Mouse (Mus musculus) heart, embryonic 16.5 days (tissue): ENCODE results near the gene Prpf8. TPM values are rescaled to one million over a fixed set of nuclear protein-coding genes. Genes with fewer than 3 reads are reported as not detected.
"Not testable (repeated sequence)": the region's sequence is repeated elsewhere in the genome, so short reads cannot be mapped to it uniquely, and the experiment has no call there.

ENCODE experiments used
- ATAC-seq: fragments of 200-750 bp; cut with Nextera tagmentation; replicated peaks from 2 replicates; pipeline ENCODE4 v1.8.0; 2017; ENCODE audit warnings: moderate number of reproducible peaks; ENCODE audit not compliant: insufficient read depth, low FRiP score; ENCODE audit errors: extremely low read depth
- H3K27ac ChIP-seq: fragments of 300-500 bp; sonication (generic); 2 replicates; pipeline ENCODE4 v1.5.1; 2014; ENCODE audit warnings: mild to moderate bottlenecking, low read length, control low read depth, moderate library complexity
- H3K27me3 ChIP-seq: fragments of 300-500 bp; sonication (generic); 2 replicates; pipeline ENCODE4 v1.6.1; 2014; ENCODE audit warnings: low read length, mixed read lengths; ENCODE audit not compliant: control insufficient read depth, insufficient read depth
- H3K36me3 ChIP-seq: fragments of 300-500 bp; sonication (generic); 2 replicates; pipeline ENCODE4 v1.6.1; 2014; ENCODE audit not compliant: control insufficient read depth, insufficient read depth
- H3K4me1 ChIP-seq: fragments of 300-500 bp; sonication (generic); 2 replicates; pipeline ENCODE4 v1.6.1; 2014; ENCODE audit warnings: low read length, mixed read lengths; ENCODE audit not compliant: control insufficient read depth, insufficient read depth
- H3K4me2 ChIP-seq: fragments of 300-500 bp; sonication (generic); 2 replicates; pipeline ENCODE4 v1.6.1; 2014; ENCODE audit warnings: low read depth, mild to moderate bottlenecking, control low read depth, low read length
- H3K4me3 ChIP-seq: fragments of 300-500 bp; sonication (generic); 2 replicates; pipeline ENCODE4 v1.5.1; 2014; ENCODE audit warnings: mild to moderate bottlenecking, control low read depth, low read length
- H3K9ac ChIP-seq: fragments of 300-500 bp; sonication (generic); 2 replicates; pipeline ENCODE4 v1.6.1; 2014; ENCODE audit warnings: low read length, control low read depth
- H3K9me3 ChIP-seq: fragments of 300-500 bp; sonication (generic); replicated peaks from 2 replicates; pipeline ENCODE4 v1.6.1; 2016; ENCODE audit warnings: low read length; ENCODE audit not compliant: control insufficient read depth
- WGBS: fragments of 180-500 bp; shearing (Covaris S2); extraction: QIAGEN DNeasy Blood & Tissue Kit; methylation state at CpG from one replicate; pipeline ENCODE4 v1.1.7; 2014; 5-methylcytosine and 5-hydroxymethylcytosine counted together
- polyA plus RNA-seq: library from polyadenylated mRNA; unstranded; fragments of >200 nt; fragmentation: Nextera tagmentation; extraction: Ambion mirVana; gene quantifications from 2 replicates; pipeline ENCODE4 v1.2.1, GENCODE M21; 2015

Prpf8 gene
- polyA plus RNA-seq, 1 experiment from 2014 or later: 31.4 TPM

DNA sequence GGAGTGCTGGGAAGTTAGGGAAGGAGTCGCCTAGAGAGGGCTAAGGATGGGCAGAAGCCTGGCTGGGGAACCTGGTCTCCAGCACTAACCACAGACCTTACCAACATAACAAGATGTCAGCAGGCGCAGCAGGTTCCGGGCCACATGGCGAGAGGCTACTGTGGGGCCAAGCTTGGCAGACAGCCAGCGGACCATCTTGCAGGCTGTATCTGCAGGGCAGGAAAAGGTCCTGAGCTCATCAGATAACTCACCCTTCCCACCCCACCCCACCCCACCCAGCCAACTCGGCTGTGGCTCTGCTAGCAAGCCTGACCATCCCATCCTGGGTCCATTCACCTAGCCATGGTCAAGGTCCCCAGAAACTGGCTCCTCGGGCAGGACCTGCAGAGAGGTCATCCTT is 36.9 kb upstream of the Prpf8 start:
- ATAC-seq: no peak
- H3K4me2 ChIP-seq: no peak overlapping the region
- 62% methylated on average over 7 of the region's 7 CpGs for WGBS

DNA sequence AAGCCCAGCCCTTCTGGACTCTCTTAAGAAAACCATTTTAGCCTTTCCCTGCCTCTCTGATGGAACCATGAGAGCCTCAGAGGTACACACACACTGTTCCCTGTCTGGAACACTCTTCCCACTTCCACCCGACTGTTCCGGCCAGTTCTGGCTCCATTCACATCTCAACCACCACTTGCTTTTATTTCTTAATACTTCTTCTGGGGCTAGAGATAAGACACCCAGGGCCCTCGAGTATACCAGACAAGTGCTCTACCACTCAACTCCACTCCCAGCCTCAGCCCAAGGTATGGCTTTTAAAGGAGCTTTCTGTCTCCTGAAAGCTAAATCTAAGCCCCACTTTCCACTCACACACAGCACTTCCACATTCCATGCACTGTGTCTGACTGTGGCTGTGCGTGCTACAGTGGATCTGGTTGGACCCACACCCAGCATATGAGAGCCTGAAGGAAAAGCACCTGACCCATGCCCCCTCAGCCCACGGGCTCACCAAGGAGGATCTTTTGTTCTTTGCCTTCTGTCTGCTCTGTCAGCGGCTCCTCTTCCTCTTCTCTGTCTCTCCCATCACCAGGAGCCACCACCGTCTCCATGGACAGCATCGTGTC is 36.2 kb upstream of the Prpf8 start:
- Histone ChIP-seq H3K4me3 (no peak overlapping the region), H3K36me3 (peaks cover 10% of the 10 kb centered on the region), H3K27me3 (no peaks in the 10 kb centered on the region), H3K4me2 (no peak overlapping the region), H3K27ac (no peak overlapping the region), H3K4me1 (peaks cover 16% of the 10 kb centered on the region), H3K9ac (no peak overlapping the region), H3K9me3 (no peaks in the 10 kb centered on the region)
- no peak for ATAC-seq
- 75% methylated on average over 8 of the region's 8 CpGs for WGBS

More for the DNA sequence above, 36.9 kb upstream of the Prpf8 start:
- Histone ChIP-seq H3K9ac (peak overlapping the region; percentile 18; the same call in 1 of the 2 replicates), H3K9me3 (no peaks in the 10 kb centered on the region), H3K4me3 (no peak overlapping the region), H3K36me3 (peaks cover 10% of the 10 kb centered on the region), H3K27me3 (no peaks in the 10 kb centered on the region), H3K27ac (no peak overlapping the region), H3K4me1 (peaks cover 9% of the 10 kb centered on the region)

GRCm38 (mm10) chr11:75450936-75451335 is 35.7 kb upstream of the Prpf8 start:
- Histone ChIP-seq H3K27me3 (no peaks in the 10 kb centered on the region), H3K27ac (no peak overlapping the region), H3K36me3 (peaks cover 10% of the 10 kb centered on the region), H3K9ac (no peak overlapping the region), H3K4me1 (peaks cover 16% of the 10 kb centered on the region), H3K4me3 (no peak overlapping the region), H3K9me3 (no peaks in the 10 kb centered on the region), H3K4me2 (no peak overlapping the region)
- 79% methylated on average over 15 of the region's 15 CpGs for WGBS
- no peak for ATAC-seq

DNA sequence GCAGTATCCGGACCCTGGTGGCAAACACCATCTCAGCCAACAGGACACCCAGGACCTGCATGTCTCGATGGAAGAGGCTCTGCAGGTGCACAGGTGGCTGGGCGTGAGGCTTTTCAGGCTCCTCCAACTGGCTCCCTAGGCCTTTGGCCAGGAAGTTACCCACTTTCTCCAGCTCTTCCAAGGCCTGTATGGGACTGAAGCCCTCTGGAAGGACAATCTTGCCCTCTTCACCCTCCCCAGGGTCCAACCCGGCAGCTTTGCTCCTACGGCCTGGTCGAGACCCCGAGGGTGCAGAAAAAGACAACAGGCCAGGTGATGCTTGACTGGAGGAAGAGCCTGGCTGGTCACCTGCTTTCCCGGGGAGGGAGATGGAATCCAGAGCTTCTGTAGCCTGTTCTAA is 34.5 kb upstream of the Prpf8 start:
- ATAC-seq: no peak

GRCm38 (mm10) chr11:75452812-75453557 is 33.6 kb upstream of the Prpf8 start:
- WGBS: 92% methylated on average over 31 of the region's 31 CpGs
- Histone ChIP-seq H3K36me3 (peaks cover 5% of the 10 kb centered on the region; the same call in 1 of the 2 replicates), H3K27me3 (no peaks in the 10 kb centered on the region), H3K9ac (no peak overlapping the region), H3K4me1 (peaks cover 16% of the 10 kb centered on the region), H3K9me3 (no peaks in the 10 kb centered on the region), H3K4me2 (no peak overlapping the region), H3K4me3 (no peak overlapping the region), H3K27ac (no peak overlapping the region)
- no peak for ATAC-seq

More for the DNA sequence above, 34.5 kb upstream of the Prpf8 start:
- Histone ChIP-seq H3K27me3 (no peaks in the 10 kb centered on the region), H3K4me3 (no peak overlapping the region), H3K4me1 (peaks cover 16% of the 10 kb centered on the region), H3K9me3 (no peaks in the 10 kb centered on the region), H3K4me2 (no peak overlapping the region), H3K27ac (no peak overlapping the region), H3K36me3 (peaks cover 10% of the 10 kb centered on the region), H3K9ac (no peak overlapping the region)
- 90% methylated on average over 8 of the region's 8 CpGs for WGBS

- Histone ChIP-seq H3K36me3 (peaks cover 5% of the 10 kb centered on the region; the same call in 1 of the 2 replicates), H3K9me3 (no peaks in the 10 kb centered on the region), H3K4me2 (peak within 1 kb of the TSS; percentile 99), H3K4me1 (peaks cover 19% of the 10 kb centered on the region), H3K4me3 (peak within 1 kb of the TSS; percentile 83), H3K27ac (peak within 1 kb of the TSS; percentile 41), H3K9ac (peak within 1 kb of the TSS; percentile 84), H3K27me3 (no peaks in the 10 kb centered on the region)
- WGBS: 2% methylated on average over 56 of the region's 56 CpGs
- ATAC-seq: peak; percentile 91
Measured at GRCm38 (mm10) chr11:75453991-75454930, 32.4 kb upstream of the Prpf8 start, which contains the start of gene Wdr81. Wdr81 (minus strand) TSS chr11:75454717.

DNA sequence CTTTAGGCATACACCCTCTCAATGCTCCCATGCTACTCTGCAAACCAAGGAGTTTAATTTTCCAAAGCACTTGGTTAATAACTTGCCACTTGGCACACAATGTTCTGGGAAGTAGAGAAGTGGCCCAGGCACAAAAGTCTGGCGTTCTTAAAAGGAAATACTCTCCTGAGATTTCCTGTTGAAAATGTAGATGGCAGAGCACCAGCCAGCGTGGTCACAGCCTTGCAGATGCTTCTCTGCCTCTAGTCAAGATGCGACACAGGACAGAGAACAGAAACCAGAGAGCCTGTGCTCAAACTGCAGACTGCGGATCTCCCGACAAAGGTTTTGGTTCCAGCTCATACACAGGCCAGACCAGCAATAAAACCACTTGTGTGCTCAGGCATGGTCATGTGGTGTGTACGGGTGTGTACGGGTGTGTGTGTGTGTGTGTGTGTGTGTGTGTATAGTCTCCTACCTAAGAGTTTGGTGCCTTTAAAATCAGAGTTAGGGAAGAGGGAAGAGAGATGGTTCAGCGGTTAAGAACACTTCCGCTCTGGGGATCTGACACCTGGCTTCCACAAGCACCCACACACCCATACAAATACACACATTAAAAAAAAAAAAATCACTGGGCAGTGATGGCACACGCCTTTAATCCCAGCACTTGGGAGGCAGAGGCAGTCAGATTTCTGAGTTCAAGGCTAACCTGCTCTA is 31.4 kb upstream of the Prpf8 start:
- H3K27me3 ChIP-seq: no peaks in the 10 kb centered on the region
- 71% methylated on average over 10 of the region's 10 CpGs for WGBS
- H3K36me3 ChIP-seq: peaks cover 3% of the 10 kb centered on the region; the same call in 1 of the 2 replicates
- peak overlapping the region; percentile 83 for H3K4me3 ChIP-seq
- ATAC-seq: 0 out of 2 replicates have a peak, but pooled peaks have one; percentile 0
- H3K27ac ChIP-seq: peak overlapping the region; percentile 41
- peaks cover 28% of the 10 kb centered on the region for H3K4me1 ChIP-seq
- peak overlapping the region; percentile 84 for H3K9ac ChIP-seq
- H3K9me3 ChIP-seq: no peaks in the 10 kb centered on the region
- H3K4me2 ChIP-seq: peak overlapping the region; percentile 99

GRCm38 (mm10) chr11:75455971-75456370 is 30.6 kb upstream of the Prpf8 start:
- WGBS: 79% methylated on average over 2 of the region's 2 CpGs
- ATAC-seq, H3K9me3 ChIP-seq, H3K4me2 ChIP-seq, H3K9ac ChIP-seq, H3K4me3 ChIP-seq, H3K36me3 ChIP-seq, H3K27me3 ChIP-seq, H3K27ac ChIP-seq: not testable (repeated sequence)
- H3K4me1 ChIP-seq: peaks cover 29% of the 10 kb centered on the region
